Mouse (Mus musculus) limb, embryonic 12.5 days (tissue): ENCODE measurements at regions not wholly inside any gene's neighbourhood (a gene's known extent, or its start where the extent isn't known, plus 50 kb on each side); places are given as distances from the start of the nearest gene placed in this dataset.

Experiments
- ATAC-seq: fragments of 200-750 bp; cut with Nextera tagmentation; 2 replicates; pipeline ENCODE4 v1.8.0; 2017; ENCODE audit warnings: low read depth, moderate TSS enrichment; ENCODE audit not compliant: insufficient number of reproducible peaks, insufficient read depth, low FRiP score, low TSS enrichment
- H3K27ac ChIP-seq: fragments of 300-500 bp; sonication (generic); 2 replicates; pipeline ENCODE4 v1.5.1; 2016; ENCODE audit warnings: mild to moderate bottlenecking, moderate library complexity
- H3K27me3 ChIP-seq: fragments of 300-500 bp; sonication (generic); 2 replicates; pipeline ENCODE4 v1.6.1; 2016; ENCODE audit warnings: mild to moderate bottlenecking, moderate library complexity
- H3K36me3 ChIP-seq: fragments of 300-500 bp; sonication (generic); 2 replicates; pipeline ENCODE4 v1.6.1; 2016; ENCODE audit warnings: mild to moderate bottlenecking, moderate library complexity
- H3K4me1 ChIP-seq: fragments of 300-500 bp; sonication (generic); replicated peaks from 2 replicates; pipeline ENCODE4 v1.6.1; 2016
- H3K4me2 ChIP-seq: fragments of 300-500 bp; sonication (generic); 2 replicates; pipeline ENCODE4 v1.6.1; 2016; ENCODE audit warnings: mild to moderate bottlenecking, moderate library complexity
- H3K4me3 ChIP-seq: fragments of 300-500 bp; sonication (generic); replicated peaks from 2 replicates; pipeline ENCODE4 v1.5.1; 2016; ENCODE audit warnings: mild to moderate bottlenecking
- H3K9ac ChIP-seq: fragments of 300-500 bp; sonication (generic); replicated peaks from 2 replicates; pipeline ENCODE4 v1.6.1; 2016; ENCODE audit warnings: mild to moderate bottlenecking, moderate library complexity
- H3K9me3 ChIP-seq: fragments of 300-500 bp; sonication (generic); 2 replicates; pipeline ENCODE4 v1.6.1; 2016; ENCODE audit warnings: mild to moderate bottlenecking, moderate library complexity
- WGBS: fragments of 180-500 bp; shearing (Covaris S2); methylation state at CpG from one replicate; pipeline ENCODE4 v1.1.7; 2016; 5-methylcytosine and 5-hydroxymethylcytosine counted together

DNA sequence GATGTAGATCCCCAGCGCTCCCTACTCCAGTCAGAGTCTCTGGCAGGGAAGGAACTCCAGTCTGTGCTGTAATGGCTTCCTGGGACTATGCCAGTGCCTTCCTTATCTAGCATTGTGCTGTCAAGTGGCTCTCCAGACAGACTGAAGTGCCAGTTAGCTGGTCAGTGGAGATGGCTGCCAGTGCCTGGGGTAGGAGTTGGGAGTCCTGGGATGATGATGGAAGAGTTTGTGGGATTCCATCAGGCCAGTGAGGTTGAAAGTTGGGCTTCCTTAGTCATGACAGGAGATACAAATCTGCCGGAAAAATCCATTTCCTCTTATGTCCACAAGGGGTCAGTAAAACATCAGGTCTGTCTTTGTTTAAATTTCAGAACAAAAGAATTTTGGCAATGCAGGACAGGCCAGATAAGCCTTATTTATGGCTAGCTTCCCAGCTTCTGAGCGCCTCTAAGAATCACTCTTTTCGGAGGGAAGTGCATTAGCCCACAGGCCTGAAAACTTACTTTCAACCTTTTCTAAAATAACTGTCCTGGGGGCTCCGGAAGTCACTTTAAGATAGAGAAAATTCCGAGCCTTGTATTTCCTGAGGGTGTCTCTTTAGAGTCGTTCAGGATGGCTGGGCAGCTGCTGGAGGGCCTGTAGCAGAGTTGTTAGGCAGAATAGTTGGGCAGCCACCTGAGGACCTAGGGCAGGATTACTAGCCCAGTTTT lies 79.5 kb upstream of the Camk1g start:
- Histone ChIP-seq H3K4me1 (peaks cover 14% of the 10 kb centered on the region; the same call in 1 of the 2 replicates), H3K27ac (peak overlapping the region; percentile 78), H3K4me2 (no peak overlapping the region), H3K27me3 (no peaks in the 10 kb centered on the region), H3K9ac (no peak overlapping the region), H3K9me3 (no peaks in the 10 kb centered on the region), H3K4me3 (no peak overlapping the region), H3K36me3 (no peaks in the 10 kb centered on the region)
- WGBS: 15% methylated on average over 7 of the region's 7 CpGs
- no peak for ATAC-seq

DNA sequence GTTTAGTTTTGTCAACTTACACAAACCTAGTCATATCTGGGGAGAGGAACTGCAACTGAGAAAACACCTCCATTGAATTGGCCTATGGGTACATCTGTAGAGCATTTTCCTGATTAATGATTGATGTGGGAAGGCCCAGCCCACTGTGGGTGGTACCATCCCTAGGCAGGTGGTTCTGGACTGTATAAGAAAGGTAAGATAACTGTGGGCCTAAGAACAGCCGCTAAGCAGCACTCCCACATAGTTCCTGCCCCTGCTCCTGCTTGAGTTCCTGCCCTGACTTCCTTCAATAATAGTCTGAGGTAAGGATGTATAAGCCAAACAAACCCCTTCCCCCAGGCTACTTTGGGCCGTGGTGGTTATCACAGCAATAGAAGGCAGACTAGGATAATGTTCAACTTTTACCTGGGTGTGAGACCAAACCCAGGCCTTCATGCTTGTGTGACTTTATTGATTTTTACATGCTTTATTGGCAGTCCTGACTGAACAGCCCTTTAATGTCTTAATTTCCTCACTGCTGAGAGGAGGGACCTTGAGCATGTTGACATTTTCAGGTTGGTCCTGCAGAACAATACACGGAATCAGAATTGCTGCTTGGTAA lies 78.8 kb upstream of the Camk1g start:
- no peak for ATAC-seq
- Histone ChIP-seq H3K4me1 (peaks cover 14% of the 10 kb centered on the region; the same call in 1 of the 2 replicates), H3K9me3 (no peaks in the 10 kb centered on the region), H3K4me3 (no peak overlapping the region), H3K27me3 (no peaks in the 10 kb centered on the region), H3K27ac (no peak overlapping the region), H3K9ac (no peak overlapping the region), H3K36me3 (no peaks in the 10 kb centered on the region), H3K4me2 (no peak overlapping the region)
- 77% methylated on average over 3 of the region's 3 CpGs for WGBS

DNA sequence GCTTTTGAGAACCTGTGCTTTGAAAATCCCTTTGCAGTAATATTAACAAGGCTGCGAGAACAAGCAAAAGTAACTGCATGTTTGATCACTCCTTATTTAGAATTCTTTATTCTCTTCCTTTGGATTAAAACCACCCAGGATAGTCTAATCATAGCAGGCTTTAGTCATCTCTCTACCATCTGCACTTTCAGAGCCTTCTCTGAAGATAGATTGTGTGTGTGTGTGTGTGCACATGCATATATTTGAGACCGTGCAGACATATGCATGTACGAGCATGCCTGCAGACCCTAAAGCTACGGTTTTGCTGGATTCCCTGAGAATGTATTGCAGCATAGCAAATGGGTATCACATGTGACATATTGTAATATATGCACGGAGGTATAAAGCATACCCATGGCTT lies 77.5 kb upstream of the Camk1g start:
- Histone ChIP-seq H3K27ac (no peak overlapping the region), H3K4me1 (peaks cover 14% of the 10 kb centered on the region; the same call in 1 of the 2 replicates), H3K9me3 (no peaks in the 10 kb centered on the region), H3K9ac (no peak overlapping the region), H3K36me3 (no peaks in the 10 kb centered on the region), H3K4me3 (no peak overlapping the region), H3K4me2 (no peak overlapping the region), H3K27me3 (no peaks in the 10 kb centered on the region)
- ATAC-seq: no peak
- 76% methylated on average over 5 of the region's 5 CpGs for WGBS

DNA sequence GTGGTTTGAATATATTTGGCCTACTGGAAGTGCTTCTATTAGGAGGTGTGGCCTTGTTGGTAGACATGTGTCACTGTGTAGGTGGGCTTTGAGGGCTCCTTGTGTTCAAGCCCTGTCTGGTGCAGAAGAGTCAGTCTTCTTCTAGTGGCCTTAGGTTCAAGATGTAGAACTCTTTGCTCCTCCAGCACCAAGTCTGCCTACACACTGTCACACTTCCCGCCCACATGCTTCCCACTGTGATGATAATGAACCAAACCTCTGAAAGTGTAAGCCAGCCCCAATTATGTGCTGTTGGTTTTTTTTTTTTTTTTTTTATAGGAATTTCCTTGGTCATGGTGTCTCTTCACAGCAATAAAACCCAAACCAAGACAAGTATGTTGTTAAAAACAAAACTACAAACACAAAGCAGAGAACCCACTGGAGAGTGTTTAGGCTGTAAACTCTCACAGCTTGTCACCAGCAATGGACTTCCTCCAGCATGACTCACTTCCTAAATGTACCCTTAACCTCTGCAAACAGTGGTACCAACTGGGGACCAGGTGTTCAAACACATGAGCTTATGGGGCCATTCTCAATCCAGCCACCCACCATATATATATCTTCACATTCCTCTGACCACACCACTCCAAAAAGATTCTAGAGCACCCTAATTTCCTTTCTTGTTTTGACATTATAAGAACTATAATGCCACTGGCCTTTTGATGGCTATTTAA lies 74.0 kb upstream of the Camk1g start:
- Histone ChIP-seq H3K4me2 (no peak overlapping the region), H3K9me3 (no peaks in the 10 kb centered on the region), H3K36me3 (no peaks in the 10 kb centered on the region), H3K9ac (no peak overlapping the region), H3K27ac (no peak overlapping the region), H3K4me3 (no peak overlapping the region), H3K4me1 (no peaks in the 10 kb centered on the region), H3K27me3 (no peaks in the 10 kb centered on the region)
- no peak for ATAC-seq
- WGBS: 45% methylated on average over 1 of the region's 1 CpGs

DNA sequence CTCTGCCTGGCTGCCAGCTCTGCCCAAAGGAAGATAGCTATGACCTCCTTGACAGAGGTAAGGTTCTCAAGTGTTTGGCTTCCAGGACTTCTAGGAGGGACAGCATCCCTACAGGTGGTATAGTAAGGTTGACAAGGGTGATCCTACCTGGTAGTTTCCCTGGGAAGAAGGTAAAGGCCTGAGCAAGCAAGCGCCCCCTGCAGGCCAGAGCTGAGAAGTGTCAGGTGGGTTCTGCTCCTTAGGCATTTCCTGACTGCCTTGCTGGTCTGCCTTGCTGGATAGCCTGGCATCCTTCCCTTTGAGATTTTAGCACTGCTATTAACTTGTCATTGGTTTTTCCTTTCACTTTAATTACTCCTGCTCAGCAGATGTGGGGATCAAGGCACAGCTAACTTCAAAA lies 70.4 kb upstream of the Camk1g start:
- Histone ChIP-seq H3K36me3 (no peaks in the 10 kb centered on the region), H3K4me1 (no peaks in the 10 kb centered on the region), H3K27me3 (no peaks in the 10 kb centered on the region), H3K9me3 (no peaks in the 10 kb centered on the region), H3K9ac (no peak overlapping the region), H3K4me2 (no peak overlapping the region), H3K27ac (no peak overlapping the region), H3K4me3 (no peak overlapping the region)
- 5% methylated on average over 1 of the region's 1 CpGs for WGBS
- no peak for ATAC-seq

DNA sequence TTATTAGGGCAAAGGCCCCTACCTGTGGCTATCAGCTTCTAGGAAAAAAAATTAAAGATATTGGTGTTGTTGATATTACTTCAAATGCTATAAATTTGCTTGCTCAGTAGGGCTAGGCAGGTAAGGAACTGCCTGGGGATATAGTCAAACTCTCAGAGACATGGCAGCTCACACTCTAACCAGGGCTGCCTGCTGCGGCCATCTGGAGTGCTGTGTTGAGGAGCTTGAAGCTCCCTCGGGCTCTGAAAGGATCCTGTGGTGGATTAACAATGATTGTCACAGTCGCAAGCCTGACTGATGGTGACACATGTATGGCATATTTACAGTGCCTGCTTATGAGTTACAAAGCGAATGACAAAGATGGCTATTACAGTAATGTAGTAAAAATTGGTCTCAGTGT lies 64.2 kb upstream of the Camk1g start:
- Histone ChIP-seq H3K9ac (no peak overlapping the region), H3K36me3 (no peaks in the 10 kb centered on the region), H3K4me3 (no peak overlapping the region), H3K4me1 (peaks cover 21% of the 10 kb centered on the region), H3K9me3 (no peaks in the 10 kb centered on the region), H3K27me3 (no peaks in the 10 kb centered on the region), H3K27ac (no peak overlapping the region), H3K4me2 (no peak overlapping the region)
- 54% methylated on average over 4 of the region's 4 CpGs for WGBS
- no peak for ATAC-seq

DNA sequence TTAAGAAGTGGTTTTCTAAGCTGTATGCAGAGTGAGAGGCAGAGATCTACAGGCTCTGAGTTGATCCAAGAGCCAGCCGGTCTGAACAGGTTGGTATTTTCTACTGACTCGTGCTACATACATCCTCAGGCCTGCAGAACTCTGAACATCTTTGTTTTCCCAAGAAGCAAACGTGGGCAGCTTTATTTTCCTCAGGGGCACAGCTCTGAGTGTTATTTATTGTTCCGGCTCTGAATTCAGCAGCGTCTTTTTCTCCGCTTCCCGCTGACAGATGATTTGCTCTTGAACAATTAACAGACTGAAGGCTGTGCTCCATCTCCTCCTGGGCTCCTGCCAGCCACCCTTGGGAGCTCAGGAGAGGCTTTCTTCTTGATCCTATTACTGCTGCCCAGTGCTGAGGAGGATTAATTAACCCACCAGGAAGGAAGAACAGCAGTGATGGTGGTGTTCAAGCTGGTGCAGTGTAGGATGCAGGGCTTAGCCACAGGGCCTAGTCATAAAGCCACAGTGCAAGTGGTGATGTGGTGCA lies 63.5 kb upstream of the Camk1g start:
- Histone ChIP-seq H3K9ac (no peak overlapping the region), H3K4me1 (peaks cover 21% of the 10 kb centered on the region), H3K4me3 (no peak overlapping the region), H3K36me3 (no peaks in the 10 kb centered on the region), H3K9me3 (no peaks in the 10 kb centered on the region), H3K4me2 (no peak overlapping the region; the same call in 1 of the 2 replicates), H3K27me3 (no peaks in the 10 kb centered on the region), H3K27ac (peak overlapping the region; percentile 53; the same call in 1 of the 2 replicates)
- peak; percentile 52; the same call in 1 of the 2 replicates for ATAC-seq
- WGBS: 30% methylated on average over 7 of the region's 7 CpGs

DNA sequence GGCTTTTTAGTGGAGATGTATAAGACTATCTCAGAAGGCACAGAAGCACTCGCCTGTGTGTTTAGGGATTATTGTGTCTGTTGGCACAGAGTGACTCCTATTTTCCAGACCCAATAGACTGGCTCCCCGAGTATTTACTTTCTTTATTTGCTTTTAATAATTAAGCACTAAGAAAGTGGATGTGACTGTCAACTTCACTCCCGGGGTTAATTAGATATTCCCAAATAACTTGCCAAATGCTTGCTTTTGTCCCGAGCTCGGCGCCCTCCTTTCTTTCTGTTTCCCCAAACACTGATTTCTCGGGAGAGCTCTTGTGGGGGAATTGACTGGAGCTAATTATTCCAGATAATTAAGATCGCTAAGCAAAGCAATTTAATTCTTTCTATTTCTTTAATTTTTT lies 60.1 kb upstream of the Camk1g start:
- 70% methylated on average over 8 of the region's 8 CpGs for whole genome bisulfite sequencing
- H3K27ac ChIP-seq: no peak overlapping the region
- no peak for ATAC-seq
- H3K4me3 ChIP-seq: no peak overlapping the region
- H3K9ac ChIP-seq: no peak overlapping the region
- H3K4me2 ChIP-seq: no peak overlapping the region
- peaks cover 21% of the 10 kb centered on the region for H3K4me1 ChIP-seq
- H3K27me3 ChIP-seq: no peaks in the 10 kb centered on the region
- H3K36me3 ChIP-seq: no peaks in the 10 kb centered on the region
- H3K9me3 ChIP-seq: no peaks in the 10 kb centered on the region

DNA sequence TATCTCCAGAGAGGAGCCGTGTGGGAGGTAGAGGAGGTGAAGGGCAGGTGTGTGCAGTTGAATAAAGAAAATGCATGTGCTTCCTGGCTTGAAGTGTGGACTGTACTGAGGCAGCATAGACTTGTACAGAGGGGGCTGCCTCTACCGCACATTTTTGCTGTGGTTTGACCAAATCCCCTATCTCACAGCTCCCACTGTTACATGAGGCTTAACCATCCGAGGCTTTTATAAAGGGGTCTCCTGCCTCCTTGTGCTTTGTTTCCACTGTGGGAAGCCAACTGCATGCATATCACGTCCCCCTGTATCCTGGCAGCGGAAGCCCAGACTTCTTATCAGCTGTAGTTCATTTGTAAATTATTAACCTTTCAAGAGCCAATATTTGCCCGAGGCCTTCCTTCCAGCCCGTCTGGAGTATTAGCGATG lies 53.6 kb upstream of the Camk1g start:
- Histone ChIP-seq H3K4me3 (no peak overlapping the region), H3K9me3 (no peaks in the 10 kb centered on the region), H3K27me3 (0 out of 2 replicates have a peak, but pooled peaks cover 3% of the 10 kb centered on the region), H3K4me1 (peaks cover 25% of the 10 kb centered on the region), H3K36me3 (no peaks in the 10 kb centered on the region), H3K4me2 (no peak overlapping the region), H3K27ac (no peak overlapping the region), H3K9ac (no peak overlapping the region)
- 63% methylated on average over 8 of the region's 8 CpGs for WGBS
- no peak for ATAC-seq

DNA sequence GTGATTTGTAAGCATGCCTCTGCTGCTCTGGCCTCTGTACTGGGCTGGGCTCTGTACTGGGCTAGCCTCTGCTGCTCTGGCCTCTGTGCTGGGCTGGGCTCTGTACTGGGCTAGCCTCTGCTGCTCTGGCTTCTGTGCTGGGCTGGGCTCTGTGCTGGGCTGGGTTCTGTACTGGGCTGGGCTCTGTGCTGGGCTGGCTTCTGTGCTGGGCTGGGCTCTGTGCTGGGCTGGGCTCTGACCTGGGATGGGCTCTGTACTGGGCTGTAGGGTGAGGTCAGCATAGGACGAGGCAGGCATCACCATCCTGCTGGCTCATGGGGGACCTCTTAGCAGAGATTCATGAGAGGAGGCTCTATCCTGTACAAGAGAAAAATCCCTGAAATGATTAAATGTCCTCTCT lies 52.8 kb upstream of the Camk1g start:
- Histone ChIP-seq H3K9ac (no peak overlapping the region), H3K4me1 (peaks cover 29% of the 10 kb centered on the region), H3K27me3 (0 out of 2 replicates have a peak, but pooled peaks cover 3% of the 10 kb centered on the region), H3K4me3 (no peak overlapping the region), H3K27ac (no peak overlapping the region), H3K9me3 (no peaks in the 10 kb centered on the region), H3K36me3 (no peaks in the 10 kb centered on the region), H3K4me2 (no peak overlapping the region)
- 59% methylated on average over 1 of the region's 1 CpGs for WGBS
- no peak for ATAC-seq

DNA sequence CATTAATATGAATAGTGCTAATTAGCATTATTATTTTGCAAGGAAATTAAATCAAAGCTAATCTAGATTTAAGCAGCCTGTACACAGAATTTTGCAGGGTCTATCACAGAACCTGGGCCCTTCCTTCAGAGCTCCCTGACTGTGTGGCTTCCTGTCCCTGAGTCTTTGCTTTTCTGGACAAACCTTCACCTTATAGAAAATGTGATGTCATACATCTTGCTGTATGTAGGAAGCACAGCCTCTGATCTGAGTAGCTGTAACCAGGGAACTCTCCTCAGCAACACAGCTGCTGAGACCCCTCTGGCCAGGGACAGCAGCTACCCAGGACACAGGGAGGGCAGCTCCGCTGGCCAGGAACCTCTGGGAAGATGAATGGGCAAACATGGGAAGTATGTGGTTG lies 51.7 kb upstream of the Camk1g start:
- no peak overlapping the region for H3K4me2 ChIP-seq
- no peak overlapping the region for H3K27ac ChIP-seq
- H3K9ac ChIP-seq: no peak overlapping the region
- H3K9me3 ChIP-seq: no peaks in the 10 kb centered on the region
- 97% methylated on average over 1 of the region's 1 CpGs for WGBS
- no peaks in the 10 kb centered on the region for H3K36me3 ChIP-seq
- H3K4me3 ChIP-seq: no peak overlapping the region
- H3K27me3 ChIP-seq: 0 out of 2 replicates have a peak, but pooled peaks cover 3% of the 10 kb centered on the region
- ATAC-seq: no peak
- H3K4me1 ChIP-seq: peaks cover 29% of the 10 kb centered on the region
